Mouse (Mus musculus): Measurements from ENCODE around the gene Cdc20b.

The Cdc20b gene

GRCm38 (mm10) chr13:113023274-113024143 is 11.4 kb upstream of the Cdc20b start:
- DNase-seq (ENCODE audit: low read depth, low spot score), result no peak

DNA sequence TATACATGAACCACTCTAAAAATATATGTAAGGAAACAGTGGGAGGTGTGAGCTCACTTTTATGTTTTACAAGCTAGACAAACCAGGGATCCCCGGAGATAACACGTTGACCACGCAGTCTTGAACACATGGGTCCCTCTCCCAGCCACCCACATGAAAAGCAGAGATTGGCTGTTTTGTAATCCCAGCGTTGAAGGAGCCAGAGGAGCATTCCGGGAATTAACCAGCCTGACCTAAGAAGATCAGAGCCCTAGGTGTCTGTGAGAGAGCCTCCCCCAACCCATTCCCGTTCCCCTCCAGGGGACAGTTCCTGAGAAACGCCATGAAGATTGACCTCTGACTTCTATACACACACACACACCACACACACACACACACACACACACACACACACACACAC is 3.6 kb upstream of the Cdc20b start:
- DNase-seq (ENCODE audit: low read depth, low spot score), result peak; percentile 63

DNA sequence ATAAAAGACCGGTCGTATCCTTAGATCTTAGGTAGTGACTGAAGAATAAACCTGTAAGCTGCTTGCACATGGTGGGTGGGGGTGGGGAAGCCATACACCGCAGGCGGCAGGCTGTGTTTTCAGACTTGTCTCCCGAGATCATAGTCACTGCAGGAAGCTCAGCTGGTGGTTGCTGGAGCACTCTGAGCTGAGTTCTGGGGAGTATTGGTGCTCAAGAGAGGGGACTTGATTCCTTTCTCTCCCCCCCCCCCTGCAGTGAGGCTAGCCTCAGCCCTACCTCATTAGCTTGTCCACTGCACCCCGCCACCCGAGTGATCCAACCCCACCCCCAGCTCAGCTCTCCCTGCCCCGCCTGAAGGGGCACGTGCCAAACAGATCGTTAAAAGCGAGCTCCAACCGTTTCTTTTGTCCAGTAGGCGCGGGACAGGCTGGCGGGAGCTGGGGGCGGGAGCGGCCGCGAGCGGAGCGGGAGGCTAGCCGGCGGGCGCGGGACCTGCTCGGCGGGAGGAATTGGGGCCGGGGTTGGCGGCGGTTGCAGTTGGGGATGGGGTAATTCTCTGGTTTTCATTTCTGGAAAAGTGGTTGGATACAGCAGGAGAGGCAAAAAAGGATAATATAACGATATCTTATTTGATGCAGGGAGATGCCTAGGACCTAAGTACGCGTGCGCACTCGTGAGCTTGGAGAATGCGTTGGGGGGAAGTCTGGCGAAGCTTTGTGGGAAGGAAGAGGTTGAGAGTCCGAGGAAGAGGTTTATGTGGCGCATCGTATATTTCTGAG is 2.9 kb upstream of the Cdc20b start:
- DNase-seq (ENCODE audit: low read depth, low spot score), result peak; percentile 55

GRCm38 (mm10) chr13:113032831-113033230 is 2.1 kb upstream of the Cdc20b start:
- no peak for DNase-seq (ENCODE audit: low read depth, low spot score)

DNA sequence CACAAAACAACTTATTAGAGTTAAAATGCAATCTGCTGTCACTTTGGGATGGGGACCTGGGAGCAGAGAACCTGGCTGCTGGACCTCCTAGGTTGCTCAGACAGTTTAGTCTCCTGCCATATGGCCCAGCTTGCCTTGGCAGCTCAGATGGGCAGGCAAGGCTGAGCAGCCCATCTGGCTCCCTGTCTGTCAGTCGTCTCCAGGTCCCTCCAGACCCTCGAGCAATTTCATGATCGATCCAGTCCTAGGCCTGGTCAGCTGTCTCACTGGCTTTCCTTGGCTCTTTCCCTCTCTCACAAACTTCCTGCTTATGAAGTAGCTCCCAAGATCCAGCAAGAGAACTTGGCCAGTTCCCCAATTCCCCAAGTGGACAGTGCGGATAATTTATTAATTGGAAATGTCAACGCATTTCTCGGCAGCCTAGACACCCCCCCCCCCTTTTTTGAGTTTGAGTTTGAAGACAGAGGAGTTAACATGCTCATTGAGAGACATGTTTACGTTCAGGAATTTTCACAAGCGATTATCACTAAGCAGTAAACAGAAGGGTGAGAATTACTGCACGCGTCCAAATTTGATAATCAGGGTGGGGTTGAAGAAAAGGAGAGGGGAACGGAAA is 532 bp upstream of the Cdc20b start:
- DNase-seq (ENCODE audit: low read depth, low spot score), result peak; percentile 50

- DNase-seq (ENCODE audit: low read depth, low spot score), result peak; percentile 95
Measured at GRCm38 (mm10) chr13:113035852-113036251, 941 bp downstream of the Cdc20b start.

- DNase-seq (ENCODE audit: low read depth, low spot score), result no peak
Measured at GRCm38 (mm10) chr13:113044876-113045275, 10.0 kb downstream of the Cdc20b start.

GRCm38 (mm10) chr13:113045458-113046110 is 10.7 kb downstream of the Cdc20b start:
- no peak for DNase-seq (ENCODE audit: low read depth, low spot score)

DNA sequence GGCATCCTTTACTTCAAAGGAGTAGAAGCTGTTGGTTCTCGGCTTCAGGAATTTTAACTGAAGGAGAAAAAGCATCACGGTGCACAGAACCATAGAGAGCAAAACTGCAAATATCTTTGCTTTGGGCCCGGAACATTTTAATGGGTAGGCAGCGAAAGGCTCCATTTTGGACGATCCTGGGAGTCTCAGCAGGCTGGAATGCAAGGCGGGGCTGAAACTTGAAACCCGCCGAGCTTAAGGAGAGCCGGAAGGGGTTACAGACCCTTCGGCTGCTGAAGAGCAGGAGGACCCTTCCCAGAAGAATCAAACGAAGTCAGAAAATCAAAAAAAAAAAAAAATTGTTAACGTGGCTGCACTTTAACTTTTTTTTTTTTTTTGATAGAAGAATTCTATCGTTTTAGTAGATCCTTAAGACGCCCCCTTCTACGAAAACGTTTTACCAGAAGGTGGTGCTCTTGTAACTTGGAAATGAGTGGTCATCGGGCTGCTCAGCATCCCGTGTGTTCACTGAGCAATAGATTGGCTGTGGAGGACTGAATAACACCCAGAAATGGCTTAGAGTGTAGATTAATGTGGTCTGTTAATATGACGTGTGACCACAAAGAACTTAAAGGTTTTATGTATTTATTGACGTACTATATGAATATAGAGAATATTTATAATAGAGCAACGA is 11.4 kb downstream of the Cdc20b start, which contains the start of gene Gpx8:
Gene Gpx8 (minus strand): TSS at position 200 of the 673 bp plus-strand sequence.
- DNase-seq (ENCODE audit: low read depth, low spot score), result peak; percentile 81

GRCm38 (mm10) chr13:113047018-113047417 is 12.1 kb downstream of the Cdc20b start:
- no peak for DNase-seq (ENCODE audit: low read depth, low spot score)

DNA sequence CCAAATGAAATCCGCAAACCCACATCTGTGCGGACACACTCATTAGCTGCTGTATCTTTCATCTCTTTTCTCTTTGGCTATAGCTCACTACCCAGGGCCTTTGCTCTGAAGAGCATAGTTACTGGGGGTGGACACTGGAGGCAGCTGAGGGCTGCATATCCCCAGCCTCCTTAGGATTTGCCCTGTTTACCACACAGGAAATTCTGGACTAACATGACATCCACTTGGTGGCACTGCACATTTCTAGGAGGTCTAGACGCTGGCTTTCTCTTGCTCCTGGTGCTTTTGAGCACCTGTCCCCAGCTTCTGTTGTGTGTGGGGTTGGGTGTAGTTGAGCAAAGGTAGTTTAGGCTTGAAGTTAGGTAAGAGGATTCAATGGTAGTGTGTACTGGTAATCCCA is 12.7 kb downstream of the Cdc20b start:
- no peak for DNase-seq (ENCODE audit: low read depth, low spot score)

- DNase-seq (ENCODE audit: low read depth, low spot score), result no peak
Measured at GRCm38 (mm10) chr13:113054230-113054629, 19.3 kb downstream of the Cdc20b start.

- no peak for DNase-seq (ENCODE audit: low read depth, low spot score)
Measured at GRCm38 (mm10) chr13:113055826-113056225, 20.9 kb downstream of the Cdc20b start.

DNA sequence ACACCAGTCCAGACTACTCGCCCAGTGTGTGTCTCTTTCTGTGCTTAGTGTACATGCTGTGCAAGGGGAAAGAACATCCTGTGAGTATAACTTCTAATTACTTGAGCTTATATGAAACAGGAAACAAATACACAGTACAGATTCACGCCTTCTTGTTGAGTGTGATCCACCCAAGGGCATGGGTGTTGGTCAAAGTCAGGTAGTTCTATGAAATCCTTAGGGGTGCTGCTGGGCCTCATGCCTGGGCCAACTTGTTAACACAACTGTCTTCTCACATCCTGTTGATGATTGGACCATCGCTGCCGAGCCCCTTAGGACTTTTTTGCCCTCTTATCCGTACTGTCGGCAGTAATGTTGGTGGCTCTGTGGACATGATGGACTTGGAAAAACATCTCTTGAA is 26.8 kb downstream of the Cdc20b start:
- DNase-seq (ENCODE audit: low read depth, low spot score), result no peak

- DNase-seq (ENCODE audit: low read depth, low spot score), result no peak
Measured at GRCm38 (mm10) chr13:113064542-113064941, 29.6 kb downstream of the Cdc20b start.

DNA sequence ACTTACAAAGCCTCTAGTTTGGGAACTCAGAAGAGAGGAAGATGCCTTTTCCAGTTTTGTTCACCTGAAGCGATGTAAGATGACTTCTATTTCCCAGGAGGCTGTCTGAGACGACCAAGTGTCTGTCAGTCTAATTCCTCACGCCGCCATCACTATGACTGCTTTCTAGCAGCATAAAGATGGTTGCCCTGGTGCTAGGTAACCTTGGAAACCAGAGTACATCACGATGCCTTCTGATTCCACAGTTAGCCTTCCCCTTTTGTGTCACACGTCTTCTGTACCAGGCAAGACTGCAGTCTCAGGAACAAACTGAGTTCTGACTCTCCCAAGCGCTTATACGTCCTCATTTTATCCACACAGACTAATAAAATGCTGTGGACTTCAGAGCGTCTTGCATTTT is 44.1 kb downstream of the Cdc20b start:
- DNase-seq (ENCODE audit: low read depth, low spot score), result no peak

DNA sequence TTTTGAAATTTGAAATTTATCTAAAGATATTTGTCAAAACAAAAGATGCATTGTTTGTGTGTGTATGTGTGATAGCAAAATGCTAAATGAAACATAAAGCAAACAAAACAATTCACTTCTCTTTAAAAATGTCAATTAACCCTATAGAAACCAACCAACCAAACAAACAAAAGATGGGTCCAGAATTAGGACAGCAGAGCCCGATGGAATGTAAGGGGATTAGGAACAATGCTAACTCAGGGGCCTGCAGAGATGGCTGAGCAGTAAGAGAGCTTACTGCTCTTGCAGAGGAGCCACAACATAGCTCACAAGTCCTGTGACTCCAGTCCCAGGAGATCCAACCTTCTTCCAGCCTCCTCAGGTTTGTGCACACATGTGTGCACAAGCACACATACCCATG is 47.2 kb downstream of the Cdc20b start:
- no peak for DNase-seq (ENCODE audit: low read depth, low spot score)

DNA sequence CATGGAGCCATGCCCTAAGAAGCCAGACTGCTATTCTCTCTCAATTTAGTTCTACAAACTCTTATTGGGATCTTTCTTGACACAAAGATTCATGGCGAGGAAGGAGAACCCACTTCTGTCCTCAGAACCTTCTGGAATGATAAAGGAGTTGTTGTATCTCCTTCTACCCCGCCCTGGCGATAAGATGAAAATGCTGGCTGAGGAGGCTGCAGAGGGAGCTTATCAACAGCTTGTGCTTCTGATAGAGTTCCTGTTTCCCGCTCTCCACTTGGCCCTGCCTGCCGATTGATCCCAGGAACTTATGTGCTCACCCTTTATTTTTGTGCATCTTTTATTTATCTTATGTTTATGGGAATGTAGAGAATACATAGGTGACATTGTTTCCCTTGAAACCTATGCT is 49.8 kb downstream of the Cdc20b start:
- no peak for DNase-seq (ENCODE audit: low read depth, low spot score)

GRCm38 (mm10) chr13:113087226-113088017 is 52.5 kb downstream of the Cdc20b start:
- no peak for DNase-seq (ENCODE audit: low read depth, low spot score)

DNA sequence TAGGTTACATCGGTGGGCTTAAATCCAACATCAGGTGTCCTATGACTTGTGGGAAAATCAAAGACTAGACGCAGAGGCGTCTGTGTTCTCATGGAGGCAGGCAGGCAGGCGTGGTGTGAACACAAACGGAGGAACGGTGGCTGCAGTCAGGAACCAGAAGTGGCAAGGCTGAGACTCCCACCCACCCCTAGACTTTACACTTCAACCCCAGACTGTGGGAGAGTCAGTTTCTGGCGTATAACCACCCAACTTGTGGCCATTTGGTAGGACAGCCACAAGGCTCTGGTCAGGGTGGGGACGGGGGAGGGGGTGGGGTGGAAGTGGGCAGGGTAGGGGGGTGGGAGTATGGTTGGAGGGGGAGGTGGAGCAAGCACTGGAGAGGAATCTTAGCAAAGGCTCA is 55.6 kb downstream of the Cdc20b start:
- no peak for DNase-seq (ENCODE audit: low read depth, low spot score)
